Mouse (Mus musculus): Measurements from ENCODE around the gene Ntn3. TPM values are rescaled to one million over a fixed set of nuclear protein-coding genes. Genes with fewer than 3 reads are reported as not detected.

The Ntn3 gene
- polyA plus RNA-seq, 1 experiment from 2014 or later, result 2.6 TPM

DNA sequence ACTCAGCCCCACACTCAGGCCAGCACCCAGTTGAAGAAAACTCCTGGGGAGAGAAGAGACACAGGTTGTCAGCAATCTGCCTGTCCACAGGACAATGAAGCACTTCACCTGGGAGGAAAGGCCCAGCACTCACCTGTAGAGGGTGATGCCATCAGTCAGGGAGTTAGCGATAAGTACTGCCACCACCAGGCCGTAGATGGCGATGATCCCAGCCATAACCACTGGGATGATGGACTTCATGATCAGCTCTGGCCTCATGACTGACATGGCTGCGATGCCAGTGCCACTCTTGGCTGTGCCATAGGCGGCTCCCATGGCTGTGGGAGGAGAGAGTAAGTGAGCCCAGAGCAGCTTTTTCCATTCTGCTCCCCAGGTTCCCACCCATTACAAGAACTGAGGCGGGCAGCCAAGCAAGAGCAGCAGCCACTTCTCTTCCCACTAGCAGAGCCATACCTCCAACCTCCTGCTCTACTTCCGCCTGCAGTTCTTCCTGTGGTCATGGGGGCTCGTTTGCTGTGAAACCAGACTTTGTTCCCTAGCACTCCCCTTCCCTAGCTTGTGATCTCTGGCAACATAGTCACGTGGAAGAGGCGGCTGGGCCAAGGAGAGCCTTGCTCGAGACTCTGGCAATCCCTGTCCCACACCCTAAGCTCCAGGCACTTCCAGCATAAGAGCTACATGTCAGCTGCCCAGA, 44.6 kb downstream of the Ntn3 start:
- Histone ChIP-seq H3K4me2 (ENCODE audit: low read length) (no peak overlapping the region), H3K27ac (ENCODE audit: low read depth, low read length) (no peak overlapping the region), H3K36me3 (ENCODE audit: control insufficient read depth, insufficient read depth, low read length) (peaks cover 22% of the 10 kb centered on the region), H3K4me3 (ENCODE audit: low read depth, low read length) (no peak overlapping the region), H3K9me3 (replicated peaks; ENCODE audit: control insufficient read depth, low read length) (no peaks in the 10 kb centered on the region), H3K4me1 (ENCODE audit: control insufficient read depth, insufficient read depth, low read length) (peaks cover 17% of the 10 kb centered on the region), H3K27me3 (replicated peaks; ENCODE audit: control insufficient read depth, insufficient read depth, low read length) (no peaks in the 10 kb centered on the region), H3K9ac (ENCODE audit: low read length) (no peak overlapping the region)
- WGBS, result 84% methylated on average over 11 of the region's 11 CpGs
- no peak for ATAC-seq
- DNase-seq (ENCODE audit: low spot score), result no peak

DNA sequence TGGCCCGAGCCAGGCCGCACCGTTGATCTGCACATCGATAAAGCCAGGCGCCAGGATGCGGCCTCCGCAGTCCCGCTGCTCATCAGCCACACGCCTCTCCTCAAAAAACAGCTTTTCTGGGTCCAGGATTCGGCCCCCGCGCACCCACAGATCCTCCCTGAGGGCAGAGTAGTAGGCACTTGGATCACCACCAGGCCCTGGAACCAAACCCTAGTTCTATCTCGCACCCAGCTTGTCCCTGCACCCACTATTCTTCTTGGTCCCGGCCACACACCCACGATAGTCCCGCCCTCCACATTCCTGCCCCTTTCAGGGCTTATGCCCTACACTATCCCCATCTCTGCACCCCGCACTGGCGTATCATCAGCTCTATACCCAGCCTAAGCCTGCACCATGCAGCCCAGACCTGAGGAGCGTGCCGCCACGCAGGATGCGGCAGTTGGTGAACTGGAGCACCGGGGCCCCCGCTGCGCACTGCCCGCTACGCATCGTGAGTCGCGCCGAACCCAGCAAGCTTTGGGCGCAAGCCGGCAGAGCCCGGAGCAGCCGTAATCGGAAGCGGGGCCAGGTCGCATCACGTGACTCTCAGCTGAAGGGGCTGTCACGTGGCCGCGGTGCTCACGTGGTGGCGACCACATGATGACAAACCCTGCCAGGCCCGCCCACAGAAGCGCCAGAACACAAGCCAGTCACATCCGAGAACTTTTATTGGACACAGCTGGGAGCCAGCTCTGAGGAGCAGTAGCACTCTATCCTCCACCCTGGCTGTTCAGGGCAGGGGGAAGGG, 46.0 kb downstream of the Ntn3 start, which contains the start of gene Amdhd2:
Gene Amdhd2, minus strand, starts transcription at position 591 of the 787 bp plus-strand sequence.
- no peaks in the 10 kb centered on the region for H3K27me3 ChIP-seq (replicated peaks; ENCODE audit: control insufficient read depth, insufficient read depth, low read length)

DNA sequence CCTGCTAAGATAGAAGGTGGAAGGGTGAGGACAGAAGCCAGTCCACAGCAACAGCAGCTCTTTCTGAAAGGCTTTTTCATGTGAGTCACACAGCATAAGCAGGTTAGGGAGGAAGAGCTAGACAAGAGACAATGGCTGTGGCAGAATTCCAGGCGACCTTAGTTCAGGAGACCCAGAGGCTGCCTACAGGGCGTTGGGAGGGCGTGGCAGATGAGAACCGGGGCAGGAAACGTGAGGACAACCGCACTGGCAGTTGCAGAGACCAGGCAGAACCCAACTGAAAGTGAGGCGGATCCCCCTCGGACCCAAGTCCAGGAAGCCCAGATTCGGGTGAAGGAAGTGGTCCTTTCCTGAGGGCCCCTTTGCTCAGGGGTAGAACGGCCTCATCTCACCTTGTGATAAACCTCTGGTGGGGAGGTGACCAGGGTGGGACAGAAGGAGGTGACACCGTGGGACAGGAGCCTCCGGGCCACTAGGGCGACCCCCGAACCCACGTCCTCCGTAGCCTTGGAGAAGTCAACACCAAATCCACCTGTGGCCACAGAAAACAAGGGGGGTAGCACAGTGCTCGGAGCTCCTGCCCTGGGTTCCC, 46.7 kb downstream of the Ntn3 start:
- Histone ChIP-seq H3K9me3 (replicated peaks; ENCODE audit: control insufficient read depth, low read length) (no peaks in the 10 kb centered on the region), H3K9ac (ENCODE audit: low read length) (peak overlapping the region; percentile 88), H3K27me3 (replicated peaks; ENCODE audit: control insufficient read depth, insufficient read depth, low read length) (no peaks in the 10 kb centered on the region), H3K36me3 (ENCODE audit: control insufficient read depth, insufficient read depth, low read length) (peaks cover 23% of the 10 kb centered on the region), H3K4me2 (ENCODE audit: low read length) (peak overlapping the region; percentile 88), H3K27ac (ENCODE audit: low read depth, low read length) (no peak overlapping the region), H3K4me3 (ENCODE audit: low read depth, low read length) (peak overlapping the region; percentile 74), H3K4me1 (ENCODE audit: control insufficient read depth, insufficient read depth, low read length) (peaks cover 10% of the 10 kb centered on the region)
- WGBS, result 36% methylated on average over 17 of the region's 17 CpGs
- DNase-seq (ENCODE audit: low spot score), result no peak
- ATAC-seq, result peak; percentile 28; the same call in 1 of the 2 replicates

More for the DNA sequence above, 46.0 kb downstream of the Ntn3 start, which contains the start of gene Amdhd2:
- DNase-seq (ENCODE audit: low spot score), result peak; percentile 97
- H3K27ac ChIP-seq (ENCODE audit: low read depth, low read length), result peak within 1 kb of the TSS; percentile 74; the same call in 1 of the 2 replicates
- ATAC-seq, result peak; percentile 91
- H3K9ac ChIP-seq (ENCODE audit: low read length), result peak within 1 kb of the TSS; percentile 88
- H3K4me1 ChIP-seq (ENCODE audit: control insufficient read depth, insufficient read depth, low read length), result peaks cover 17% of the 10 kb centered on the region
- H3K4me2 ChIP-seq (ENCODE audit: low read length), result peak within 1 kb of the TSS; percentile 88
- H3K36me3 ChIP-seq (ENCODE audit: control insufficient read depth, insufficient read depth, low read length), result peaks cover 22% of the 10 kb centered on the region
- no peaks in the 10 kb centered on the region for H3K9me3 ChIP-seq (replicated peaks; ENCODE audit: control insufficient read depth, low read length)
- H3K4me3 ChIP-seq (ENCODE audit: low read depth, low read length), result peak within 1 kb of the TSS; percentile 74
- WGBS, result 1% methylated on average over 47 of the region's 47 CpGs

DNA sequence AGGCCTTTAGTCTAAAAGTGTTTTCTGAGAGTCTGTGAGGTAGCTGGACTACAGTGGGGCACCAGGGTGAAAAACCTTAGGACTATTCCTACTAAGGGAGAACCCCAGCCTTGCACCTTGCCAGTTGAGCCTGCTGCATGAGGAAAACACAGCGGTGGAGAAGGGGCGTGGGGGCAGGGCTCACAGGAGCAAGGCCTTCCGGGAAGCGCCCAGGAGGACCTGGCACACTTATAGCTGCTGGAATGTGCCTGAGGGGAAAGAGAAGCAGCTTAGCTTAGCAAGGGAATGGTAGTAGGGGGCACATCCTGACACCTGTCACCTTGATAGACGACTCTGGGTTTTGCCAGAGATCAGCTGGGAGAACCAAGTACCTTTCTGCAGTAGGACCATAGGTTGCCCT, 47.9 kb downstream of the Ntn3 start:
- Histone ChIP-seq H3K9ac (ENCODE audit: low read length) (no peak overlapping the region), H3K27ac (ENCODE audit: low read depth, low read length) (no peak overlapping the region), H3K36me3 (ENCODE audit: control insufficient read depth, insufficient read depth, low read length) (peaks cover 18% of the 10 kb centered on the region; the same call in 1 of the 2 replicates), H3K4me2 (ENCODE audit: low read length) (no peak overlapping the region), H3K4me3 (ENCODE audit: low read depth, low read length) (no peak overlapping the region), H3K9me3 (replicated peaks; ENCODE audit: control insufficient read depth, low read length) (no peaks in the 10 kb centered on the region), H3K4me1 (ENCODE audit: control insufficient read depth, insufficient read depth, low read length) (peaks cover 7% of the 10 kb centered on the region), H3K27me3 (replicated peaks; ENCODE audit: control insufficient read depth, insufficient read depth, low read length) (no peaks in the 10 kb centered on the region)
- 88% methylated on average over 5 of the region's 5 CpGs for WGBS
- DNase-seq (ENCODE audit: low spot score), result no peak
- no peak for ATAC-seq

DNA sequence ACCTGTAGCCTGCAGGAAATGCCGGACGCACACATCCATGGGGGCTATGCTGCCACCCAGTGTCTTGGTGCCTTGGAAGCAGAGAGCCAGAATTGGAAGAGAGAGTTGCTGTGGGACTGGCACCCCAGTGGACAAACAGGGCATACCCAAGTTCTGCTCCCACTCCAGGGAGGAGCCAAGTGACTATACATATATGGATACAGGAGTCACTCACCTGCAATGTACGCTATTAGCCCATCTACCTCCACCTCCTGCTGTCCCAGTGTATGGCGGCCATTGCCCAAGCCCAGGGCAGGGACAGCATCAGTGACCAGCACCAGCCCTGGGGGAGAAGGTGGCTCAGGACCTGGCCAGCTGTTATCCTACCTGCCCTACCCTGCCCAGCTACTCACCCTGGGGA, 51.8 kb downstream of the Ntn3 start:
- DNase-seq (ENCODE audit: low spot score), result no peak
- Histone ChIP-seq H3K9me3 (replicated peaks; ENCODE audit: control insufficient read depth, low read length) (no peaks in the 10 kb centered on the region), H3K36me3 (ENCODE audit: control insufficient read depth, insufficient read depth, low read length) (peaks cover 9% of the 10 kb centered on the region; the same call in 1 of the 2 replicates), H3K4me1 (ENCODE audit: control insufficient read depth, insufficient read depth, low read length) (peaks cover 2% of the 10 kb centered on the region), H3K4me2 (ENCODE audit: low read length) (no peak overlapping the region), H3K27me3 (replicated peaks; ENCODE audit: control insufficient read depth, insufficient read depth, low read length) (no peaks in the 10 kb centered on the region), H3K4me3 (ENCODE audit: low read depth, low read length) (no peak overlapping the region), H3K27ac (ENCODE audit: low read depth, low read length) (no peak overlapping the region), H3K9ac (ENCODE audit: low read length) (no peak overlapping the region)
- no peak for ATAC-seq
- WGBS, result 96% methylated on average over 4 of the region's 4 CpGs

DNA sequence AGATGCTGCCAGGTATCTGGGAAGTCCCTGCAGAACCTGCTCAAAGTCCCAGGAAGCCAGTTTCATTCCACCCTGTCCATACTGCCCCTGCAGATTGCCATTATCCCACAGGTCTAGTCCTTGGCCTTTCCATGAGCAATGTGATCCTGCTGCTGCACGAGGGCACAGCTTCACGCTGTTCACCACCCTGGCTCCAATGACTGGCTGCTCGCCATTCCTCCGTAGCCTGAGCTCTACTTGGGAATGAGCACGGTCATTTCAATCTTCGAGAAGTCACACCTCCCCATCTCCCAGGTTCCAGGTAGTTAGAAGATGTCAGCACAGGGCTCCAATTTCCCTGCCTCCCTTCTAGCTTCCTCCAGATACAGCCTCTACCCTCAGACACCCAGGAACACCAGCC, 52.2 kb downstream of the Ntn3 start:
- H3K4me3 ChIP-seq (ENCODE audit: low read depth, low read length), result no peak overlapping the region
- no peaks in the 10 kb centered on the region for H3K4me1 ChIP-seq (ENCODE audit: control insufficient read depth, insufficient read depth, low read length)
- H3K4me2 ChIP-seq (ENCODE audit: low read length), result no peak overlapping the region
- no peaks in the 10 kb centered on the region for H3K27me3 ChIP-seq (replicated peaks; ENCODE audit: control insufficient read depth, insufficient read depth, low read length)
- H3K9me3 ChIP-seq (replicated peaks; ENCODE audit: control insufficient read depth, low read length), result no peaks in the 10 kb centered on the region
- no peak overlapping the region for H3K27ac ChIP-seq (ENCODE audit: low read depth, low read length)
- H3K36me3 ChIP-seq (ENCODE audit: control insufficient read depth, insufficient read depth, low read length), result peaks cover 9% of the 10 kb centered on the region; the same call in 1 of the 2 replicates
- no peak overlapping the region for H3K9ac ChIP-seq (ENCODE audit: low read length)
- ATAC-seq (no peak), DNase-seq (ENCODE audit: low spot score) (no peak)
- WGBS, result 88% methylated on average over 6 of the region's 6 CpGs

DNA sequence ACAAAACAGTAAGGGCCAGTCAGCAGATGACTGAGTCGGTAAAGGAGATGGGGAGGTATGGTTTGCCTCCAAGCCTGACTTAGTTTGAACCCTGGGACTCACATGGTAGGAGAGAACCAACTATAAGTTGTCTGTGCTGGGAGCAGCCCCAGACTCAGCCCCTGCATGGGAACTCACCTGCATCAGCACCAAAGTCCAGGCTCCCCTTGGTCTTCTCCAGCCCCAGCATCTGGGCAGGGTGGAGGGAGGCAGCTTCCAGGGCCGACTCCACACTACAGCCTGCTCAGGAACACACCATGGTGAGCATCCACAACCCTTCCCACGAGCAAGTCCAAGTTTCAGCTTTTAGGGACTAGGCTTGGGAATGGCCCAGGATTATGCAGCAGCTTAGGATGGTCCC, 52.9 kb downstream of the Ntn3 start:
- DNase-seq (ENCODE audit: low spot score), result no peak
- H3K4me1 ChIP-seq (ENCODE audit: control insufficient read depth, insufficient read depth, low read length), result peaks cover 4% of the 10 kb centered on the region; the same call in 1 of the 2 replicates
- no peak for ATAC-seq
- no peak overlapping the region for H3K4me2 ChIP-seq (ENCODE audit: low read length)
- H3K9ac ChIP-seq (ENCODE audit: low read length), result no peak overlapping the region
- H3K9me3 ChIP-seq (replicated peaks; ENCODE audit: control insufficient read depth, low read length), result no peaks in the 10 kb centered on the region
- no peak overlapping the region for H3K27ac ChIP-seq (ENCODE audit: low read depth, low read length)
- H3K4me3 ChIP-seq (ENCODE audit: low read depth, low read length), result no peak overlapping the region
- no peaks in the 10 kb centered on the region for H3K27me3 ChIP-seq (replicated peaks; ENCODE audit: control insufficient read depth, insufficient read depth, low read length)
- 97% methylated on average over 3 of the region's 3 CpGs for WGBS
- H3K36me3 ChIP-seq (ENCODE audit: control insufficient read depth, insufficient read depth, low read length), result peaks cover 9% of the 10 kb centered on the region; the same call in 1 of the 2 replicates

DNA sequence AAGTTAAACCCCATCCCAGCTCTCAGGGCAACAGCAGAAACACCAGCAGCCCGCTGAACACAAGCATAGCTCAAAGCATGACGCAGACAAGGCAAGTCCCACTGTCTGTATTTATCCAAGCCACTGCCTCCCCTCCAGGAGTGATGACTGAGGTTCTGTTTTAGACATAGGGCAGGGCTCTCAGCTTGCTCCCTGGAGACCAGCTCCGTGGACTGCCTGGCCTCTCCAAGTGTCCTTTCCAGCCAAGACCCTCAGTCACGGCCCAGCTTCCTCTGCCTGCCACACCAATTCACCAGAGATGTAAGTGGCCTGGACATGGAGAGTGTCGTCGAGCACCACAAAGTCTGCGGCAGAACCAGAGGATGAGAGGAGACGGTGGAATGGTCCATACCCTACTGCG, 53.6 kb downstream of the Ntn3 start:
- no peak overlapping the region for H3K9ac ChIP-seq (ENCODE audit: low read length)
- 93% methylated on average over 9 of the region's 9 CpGs for WGBS
- DNase-seq (ENCODE audit: low spot score) (no peak), ATAC-seq (no peak)
- no peak overlapping the region for H3K4me2 ChIP-seq (ENCODE audit: low read length)
- H3K27ac ChIP-seq (ENCODE audit: low read depth, low read length), result no peak overlapping the region
- H3K4me1 ChIP-seq (ENCODE audit: control insufficient read depth, insufficient read depth, low read length), result peaks cover 4% of the 10 kb centered on the region; the same call in 1 of the 2 replicates
- H3K9me3 ChIP-seq (replicated peaks; ENCODE audit: control insufficient read depth, low read length), result no peaks in the 10 kb centered on the region
- peaks cover 9% of the 10 kb centered on the region; the same call in 1 of the 2 replicates for H3K36me3 ChIP-seq (ENCODE audit: control insufficient read depth, insufficient read depth, low read length)
- no peaks in the 10 kb centered on the region for H3K27me3 ChIP-seq (replicated peaks; ENCODE audit: control insufficient read depth, insufficient read depth, low read length)
- no peak overlapping the region for H3K4me3 ChIP-seq (ENCODE audit: low read depth, low read length)
